Mouse (Mus musculus) embryonic facial prominence, embryonic 13.5 days (tissue): ENCODE results near the gene Usp35. TPM values are rescaled to one million over a fixed set of nuclear protein-coding genes. Genes with fewer than 3 reads are reported as not detected.

ENCODE experiments used
- ATAC-seq: fragments of 200-750 bp; cut with Nextera tagmentation; 2 replicates; pipeline ENCODE4 v1.8.0; 2017; ENCODE audit warnings: low read depth; ENCODE audit not compliant: insufficient number of reproducible peaks, insufficient read depth, low FRiP score, low TSS enrichment
- H3K27ac ChIP-seq: fragments of 300-500 bp; sonication (generic); 2 replicates; pipeline ENCODE4 v1.5.1; 2015; ENCODE audit warnings: moderate library complexity, mild to moderate bottlenecking, inconsistent platforms
- H3K27me3 ChIP-seq: fragments of 300-500 bp; sonication (generic); 2 replicates; pipeline ENCODE4 v1.6.1; 2015; ENCODE audit warnings: mild to moderate bottlenecking, inconsistent platforms
- H3K36me3 ChIP-seq: fragments of 300-500 bp; sonication (generic); 2 replicates; pipeline ENCODE4 v1.6.1; 2015; ENCODE audit warnings: mild to moderate bottlenecking, inconsistent platforms
- H3K4me1 ChIP-seq: fragments of 300-500 bp; sonication (generic); 2 replicates; pipeline ENCODE4 v1.6.1; 2015; ENCODE audit warnings: inconsistent platforms
- H3K4me2 ChIP-seq: fragments of 300-500 bp; sonication (generic); 2 replicates; pipeline ENCODE4 v1.6.1; 2015; ENCODE audit warnings: moderate library complexity, mild to moderate bottlenecking, inconsistent platforms
- H3K4me3 ChIP-seq: fragments of 300-500 bp; sonication (generic); 2 replicates; pipeline ENCODE4 v1.5.1; 2015; ENCODE audit warnings: mild to moderate bottlenecking, inconsistent platforms
- H3K9ac ChIP-seq: fragments of 300-500 bp; sonication (generic); 2 replicates; pipeline ENCODE4 v1.6.1; 2015; ENCODE audit warnings: mild to moderate bottlenecking, inconsistent platforms
- H3K9me3 ChIP-seq: fragments of 300-500 bp; sonication (generic); 2 replicates; pipeline ENCODE4 v1.6.1; 2016; ENCODE audit warnings: inconsistent platforms
- WGBS: fragments of 180-500 bp; shearing (Covaris S2); methylation state at CpG from one replicate; pipeline ENCODE4 v1.1.7; 2015; ENCODE audit warnings: mixed read lengths; 5-methylcytosine and 5-hydroxymethylcytosine counted together
- polyA plus RNA-seq: library from polyadenylated mRNA; unstranded; fragments of >200 nt; fragmentation: Nextera tagmentation; extraction: Ambion mirVana; gene quantifications from 2 replicates; pipeline ENCODE4 v1.2.1, GENCODE M21; 2015

The Usp35 gene
- polyA plus RNA-seq, result 1.7 and 2.3 TPM in 2 replicates

- H3K4me1 ChIP-seq, result peaks cover 28% of the 10 kb centered on the region
- peaks cover 6% of the 10 kb centered on the region for H3K27me3 ChIP-seq
- H3K27ac ChIP-seq, result no peak within 1 kb of the TSS
- peak; percentile 99 for ATAC-seq
- peak within 1 kb of the TSS; percentile 78 for H3K4me3 ChIP-seq
- WGBS, result under 1% methylated on average over 68 of the region's 68 CpGs
- no peaks in the 10 kb centered on the region for H3K36me3 ChIP-seq
- H3K9me3 ChIP-seq, result no peaks in the 10 kb centered on the region
- H3K4me2 ChIP-seq, result peak within 1 kb of the TSS; percentile 82
- peak within 1 kb of the TSS; percentile 79 for H3K9ac ChIP-seq
Observed at GRCm38 (mm10) chr7:97331726-97332666, at the start of gene Usp35, which contains the start of gene Kctd21. TSS of gene Usp35 (minus strand) at chr7:97332020. TSS of gene Kctd21 (plus strand) at chr7:97332327.

DNA sequence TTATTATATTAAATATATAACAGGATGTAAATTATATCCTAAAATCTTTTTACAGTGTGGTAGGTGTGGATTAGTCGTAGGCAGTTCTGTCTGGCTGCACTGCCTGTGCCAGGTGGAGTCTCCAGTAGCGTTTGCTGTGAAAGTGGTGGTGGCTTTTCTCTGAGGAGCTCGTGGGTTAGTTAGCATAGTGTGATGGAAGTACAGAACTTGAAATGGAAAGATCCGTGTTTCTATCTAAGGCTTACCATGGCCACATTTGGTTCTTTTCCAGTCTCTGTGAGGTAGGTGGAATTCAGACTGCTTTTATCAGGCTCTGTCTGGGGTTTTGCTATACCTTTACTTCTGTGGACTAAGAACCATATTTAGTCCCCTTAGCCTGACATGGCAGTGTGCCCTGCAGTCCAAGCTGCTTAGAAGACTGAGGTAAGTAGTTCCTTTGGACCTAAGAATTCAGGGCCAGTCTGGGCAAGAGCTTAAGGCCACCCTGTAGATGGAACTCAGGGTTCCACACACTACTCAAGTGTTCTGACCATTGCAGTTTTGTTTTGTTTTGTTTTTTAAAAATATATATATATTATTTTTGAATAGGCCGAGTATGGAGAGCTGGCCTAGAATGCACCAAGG, 48.8 kb upstream of the Usp35 start:
- no peak for ATAC-seq
- H3K4me2 ChIP-seq, result no peak overlapping the region
- no peaks in the 10 kb centered on the region for H3K27me3 ChIP-seq
- WGBS, result 91% methylated on average over 5 of the region's 5 CpGs
- no peaks in the 10 kb centered on the region for H3K9me3 ChIP-seq
- no peaks in the 10 kb centered on the region for H3K4me1 ChIP-seq
- H3K27ac ChIP-seq, result no peak overlapping the region
- no peak overlapping the region for H3K4me3 ChIP-seq
- H3K9ac ChIP-seq, result no peak overlapping the region
- peaks cover 86% of the 10 kb centered on the region for H3K36me3 ChIP-seq

- peaks cover 86% of the 10 kb centered on the region for H3K36me3 ChIP-seq
- ATAC-seq, result no peak
- 89% methylated on average over 5 of the region's 5 CpGs for WGBS
Observed at GRCm38 (mm10) chr7:97379304-97379703, 47.5 kb upstream of the Usp35 start.

GRCm38 (mm10) chr7:97375906-97376305, 44.1 kb upstream of the Usp35 start:
- Histone ChIP-seq H3K4me1 (peaks cover 8% of the 10 kb centered on the region), H3K27me3 (no peaks in the 10 kb centered on the region), H3K36me3 (peaks cover 61% of the 10 kb centered on the region), H3K9me3 (no peaks in the 10 kb centered on the region), H3K27ac (no peak overlapping the region), H3K4me2 (no peak overlapping the region), H3K4me3 (no peak overlapping the region), H3K9ac (no peak overlapping the region)
- ATAC-seq, result no peak
- 93% methylated on average over 2 of the region's 2 CpGs for WGBS

More at GRCm38 (mm10) chr7:97379304-97379703, 47.5 kb upstream of the Usp35 start:
- Histone ChIP-seq H3K9ac (no peak overlapping the region), H3K27me3 (no peaks in the 10 kb centered on the region), H3K27ac (no peak overlapping the region), H3K4me2 (no peak overlapping the region), H3K9me3 (no peaks in the 10 kb centered on the region), H3K4me1 (no peaks in the 10 kb centered on the region), H3K4me3 (no peak overlapping the region)

GRCm38 (mm10) chr7:97375101-97375500, 43.3 kb upstream of the Usp35 start:
- H3K27me3 ChIP-seq, result no peaks in the 10 kb centered on the region
- peaks cover 56% of the 10 kb centered on the region for H3K36me3 ChIP-seq
- no peak overlapping the region for H3K4me3 ChIP-seq
- H3K4me1 ChIP-seq, result peaks cover 10% of the 10 kb centered on the region
- no peak overlapping the region for H3K27ac ChIP-seq
- no peak for ATAC-seq
- H3K9me3 ChIP-seq, result no peaks in the 10 kb centered on the region
- no peak overlapping the region for H3K9ac ChIP-seq
- 94% methylated on average over 9 of the region's 9 CpGs for WGBS
- no peak overlapping the region for H3K4me2 ChIP-seq

- no peaks in the 10 kb centered on the region for H3K36me3 ChIP-seq
- no peak overlapping the region for H3K27ac ChIP-seq
- ATAC-seq, result no peak
- peaks cover 2% of the 10 kb centered on the region for H3K4me1 ChIP-seq
- H3K4me3 ChIP-seq, result no peak overlapping the region
- H3K9ac ChIP-seq, result no peak overlapping the region
- H3K9me3 ChIP-seq, result no peaks in the 10 kb centered on the region
- WGBS, result 76% methylated on average over 1 of the region's 1 CpGs
- no peak overlapping the region for H3K4me2 ChIP-seq
- no peaks in the 10 kb centered on the region for H3K27me3 ChIP-seq
Observed at GRCm38 (mm10) chr7:97365887-97366286, 34.1 kb upstream of the Usp35 start.

DNA sequence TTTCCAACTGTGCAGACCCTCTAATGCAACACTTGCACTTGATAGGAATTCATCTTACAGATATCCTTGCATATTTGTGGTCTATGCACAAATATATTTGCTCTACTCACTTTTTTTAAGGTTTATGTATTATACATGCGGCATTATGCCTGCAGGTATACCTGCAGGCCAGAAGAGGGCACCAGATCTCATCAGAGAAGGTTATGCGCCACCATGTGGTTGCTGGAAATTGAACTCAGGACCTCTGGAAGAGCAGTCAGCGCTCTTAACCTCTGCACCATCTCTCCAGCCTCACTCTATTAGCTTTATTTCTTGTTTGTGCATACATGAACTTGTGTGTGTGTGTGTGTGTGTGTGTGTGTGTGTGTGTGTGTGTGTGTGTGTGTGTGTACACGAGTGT, 29.6 kb upstream of the Usp35 start:
- Histone ChIP-seq H3K4me3 (no peak overlapping the region), H3K36me3 (no peaks in the 10 kb centered on the region), H3K27ac (no peak overlapping the region), H3K4me2 (no peak overlapping the region), H3K9ac (no peak overlapping the region), H3K9me3 (no peaks in the 10 kb centered on the region), H3K27me3 (no peaks in the 10 kb centered on the region), H3K4me1 (no peaks in the 10 kb centered on the region)
- 26% methylated on average over 4 of the region's 4 CpGs for WGBS
- ATAC-seq, result no peak

GRCm38 (mm10) chr7:97360955-97361354, 29.1 kb upstream of the Usp35 start:
- Histone ChIP-seq H3K4me3 (no peak overlapping the region), H3K9me3 (no peaks in the 10 kb centered on the region), H3K36me3 (no peaks in the 10 kb centered on the region), H3K27me3 (no peaks in the 10 kb centered on the region), H3K9ac (no peak overlapping the region), H3K4me2 (no peak overlapping the region), H3K4me1 (no peaks in the 10 kb centered on the region), H3K27ac (no peak overlapping the region)
- WGBS, result 53% methylated on average over 3 of the region's 3 CpGs
- no peak for ATAC-seq

- 78% methylated on average over 5 of the region's 5 CpGs for WGBS
- Histone ChIP-seq H3K4me3 (no peak overlapping the region), H3K36me3 (no peaks in the 10 kb centered on the region), H3K27me3 (no peaks in the 10 kb centered on the region), H3K9me3 (no peaks in the 10 kb centered on the region), H3K27ac (no peak overlapping the region), H3K9ac (no peak overlapping the region), H3K4me1 (no peaks in the 10 kb centered on the region), H3K4me2 (no peak overlapping the region)
- no peak for ATAC-seq
Observed at GRCm38 (mm10) chr7:97360166-97360565, 28.3 kb upstream of the Usp35 start.

GRCm38 (mm10) chr7:97358347-97358746, 26.5 kb upstream of the Usp35 start:
- Histone ChIP-seq H3K27ac (no peak overlapping the region), H3K4me3 (no peak overlapping the region), H3K4me2 (no peak overlapping the region), H3K36me3 (no peaks in the 10 kb centered on the region), H3K9me3 (no peaks in the 10 kb centered on the region), H3K27me3 (no peaks in the 10 kb centered on the region), H3K4me1 (no peaks in the 10 kb centered on the region), H3K9ac (no peak overlapping the region)
- 83% methylated on average over 4 of the region's 4 CpGs for WGBS
- no peak for ATAC-seq

DNA sequence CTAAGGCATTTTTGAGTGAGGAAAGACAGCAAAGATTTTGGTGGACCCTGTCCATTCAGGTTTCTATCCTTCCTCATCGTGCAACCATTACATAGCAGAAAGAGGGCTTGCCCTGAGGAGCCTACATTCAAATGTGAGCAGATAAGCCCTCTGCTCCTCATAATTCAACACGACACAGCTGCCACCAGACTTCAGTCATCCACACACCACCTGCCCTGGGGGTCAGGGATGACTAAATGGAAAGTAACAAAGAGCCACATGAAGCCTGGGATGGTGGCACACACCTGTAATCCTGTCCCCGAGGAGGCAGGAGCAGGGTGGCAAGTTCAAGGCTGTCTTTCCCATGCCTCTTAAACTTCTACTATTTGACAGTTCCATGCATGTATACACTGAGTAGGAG, 26.0 kb upstream of the Usp35 start:
- no peaks in the 10 kb centered on the region for H3K4me1 ChIP-seq
- H3K4me2 ChIP-seq, result no peak overlapping the region
- no peak for ATAC-seq
- H3K4me3 ChIP-seq, result no peak overlapping the region
- 70% methylated on average over 3 of the region's 3 CpGs for WGBS
- H3K9ac ChIP-seq, result no peak overlapping the region
- no peak overlapping the region for H3K27ac ChIP-seq
- H3K27me3 ChIP-seq, result no peaks in the 10 kb centered on the region
- no peaks in the 10 kb centered on the region for H3K9me3 ChIP-seq
- no peaks in the 10 kb centered on the region for H3K36me3 ChIP-seq

DNA sequence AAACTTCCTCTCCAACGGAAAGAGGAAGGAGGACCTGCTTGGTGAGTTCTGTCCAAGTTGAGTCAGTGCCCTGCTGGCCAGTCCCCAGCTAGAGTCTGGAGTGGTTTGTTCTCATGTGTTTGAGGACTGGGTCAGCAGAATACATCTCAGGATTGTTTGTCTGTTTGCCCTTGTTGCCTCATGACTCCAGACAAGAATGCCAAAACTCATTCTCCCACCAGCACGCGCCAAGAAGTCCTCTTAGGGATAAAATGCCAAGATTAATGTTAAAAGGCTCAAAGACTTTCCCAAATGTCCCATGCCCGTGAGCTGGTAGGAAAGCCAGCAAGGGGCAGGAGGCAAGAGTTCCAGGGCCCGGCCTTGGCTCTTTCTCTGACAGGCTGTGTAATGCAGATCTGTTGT, 25.1 kb upstream of the Usp35 start:
- 80% methylated on average over 5 of the region's 5 CpGs for WGBS
- H3K4me1 ChIP-seq, result no peaks in the 10 kb centered on the region
- no peaks in the 10 kb centered on the region for H3K27me3 ChIP-seq
- no peaks in the 10 kb centered on the region for H3K9me3 ChIP-seq
- H3K27ac ChIP-seq, result no peak overlapping the region
- H3K9ac ChIP-seq, result no peak overlapping the region
- H3K4me2 ChIP-seq, result no peak overlapping the region
- no peaks in the 10 kb centered on the region for H3K36me3 ChIP-seq
- no peak for ATAC-seq
- no peak overlapping the region for H3K4me3 ChIP-seq
